Mouse (Mus musculus) lung, embryonic 15.5 days (tissue): ENCODE results near the gene Abhd11. TPM values are rescaled to one million over a fixed set of nuclear protein-coding genes. Genes with fewer than 3 reads are reported as not detected.

Experiments used
- polyA plus RNA-seq: library from polyadenylated mRNA; unstranded; fragments of >200 nt; fragmentation: Nextera tagmentation; extraction: Ambion mirVana; gene quantifications from 2 replicates; pipeline ENCODE4 v1.2.1, GENCODE M21; 2015

Gene Abhd11
- polyA plus RNA-seq, 1 experiment from 2014 or later = 66.7 TPM

Other genes with a start within 250 kb of the Abhd11 start
- gene Tmem270, start 102.4 kb upstream of the Abhd11 start, polyA plus RNA-seq = not detected in 2 replicates
- 0.65 and 1.6 TPM in 2 replicates for gene Cldn13, start 93.6 kb upstream of the Abhd11 start, polyA plus RNA-seq
- gene Mettl27, start 76.8 kb upstream of the Abhd11 start, polyA plus RNA-seq = 24.7 TPM in 2 replicates
- 31.7 and 34.3 TPM in 2 replicates for gene Cldn4, start 62.2 kb upstream of the Abhd11 start, polyA plus RNA-seq
- gene Cldn3, start 22.9 kb upstream of the Abhd11 start, polyA plus RNA-seq = 241 and 259 TPM in 2 replicates
- 11.9 and 13.2 TPM in 2 replicates for gene Stx1a, start 14.3 kb downstream of the Abhd11 start, polyA plus RNA-seq
- gene Dnajc30, start 55.0 kb downstream of the Abhd11 start, polyA plus RNA-seq = 29.1 and 31.7 TPM in 2 replicates
- gene Bud23, start 55.8 kb downstream of the Abhd11 start, polyA plus RNA-seq = 117 and 124 TPM in 2 replicates
- 6.1 and 9.1 TPM in 2 replicates for gene Vps37d, start 69.1 kb downstream of the Abhd11 start, polyA plus RNA-seq
- 1.4 and 2.8 TPM in 2 replicates for gene Mlxipl, start 80.7 kb downstream of the Abhd11 start, polyA plus RNA-seq
- gene Tbl2, start 140.5 kb downstream of the Abhd11 start, polyA plus RNA-seq = 21.4 and 21.7 TPM in 2 replicates
- gene Bcl7b, start 159.1 kb downstream of the Abhd11 start, polyA plus RNA-seq = 48.7 and 49.2 TPM in 2 replicates
- 47.5 and 47.9 TPM in 2 replicates for gene Baz1b, start 178.1 kb downstream of the Abhd11 start, polyA plus RNA-seq
- 0.61 and 1.1 TPM in 2 replicates for gene Fzd9, start 242.1 kb downstream of the Abhd11 start, polyA plus RNA-seq